Mouse (Mus musculus): ENCODE data around the gene Kif5a. TPM values are rescaled to one million over a fixed set of nuclear protein-coding genes. Genes with fewer than 3 reads are reported as not detected.
A peak's percentile ranks its signal among the peaks of the same experiment; 100 is the strongest.

The Kif5a gene
- total RNA-seq, 2 experiments from 2014 or later, result 1.1 to 1.6 TPM

DNA sequence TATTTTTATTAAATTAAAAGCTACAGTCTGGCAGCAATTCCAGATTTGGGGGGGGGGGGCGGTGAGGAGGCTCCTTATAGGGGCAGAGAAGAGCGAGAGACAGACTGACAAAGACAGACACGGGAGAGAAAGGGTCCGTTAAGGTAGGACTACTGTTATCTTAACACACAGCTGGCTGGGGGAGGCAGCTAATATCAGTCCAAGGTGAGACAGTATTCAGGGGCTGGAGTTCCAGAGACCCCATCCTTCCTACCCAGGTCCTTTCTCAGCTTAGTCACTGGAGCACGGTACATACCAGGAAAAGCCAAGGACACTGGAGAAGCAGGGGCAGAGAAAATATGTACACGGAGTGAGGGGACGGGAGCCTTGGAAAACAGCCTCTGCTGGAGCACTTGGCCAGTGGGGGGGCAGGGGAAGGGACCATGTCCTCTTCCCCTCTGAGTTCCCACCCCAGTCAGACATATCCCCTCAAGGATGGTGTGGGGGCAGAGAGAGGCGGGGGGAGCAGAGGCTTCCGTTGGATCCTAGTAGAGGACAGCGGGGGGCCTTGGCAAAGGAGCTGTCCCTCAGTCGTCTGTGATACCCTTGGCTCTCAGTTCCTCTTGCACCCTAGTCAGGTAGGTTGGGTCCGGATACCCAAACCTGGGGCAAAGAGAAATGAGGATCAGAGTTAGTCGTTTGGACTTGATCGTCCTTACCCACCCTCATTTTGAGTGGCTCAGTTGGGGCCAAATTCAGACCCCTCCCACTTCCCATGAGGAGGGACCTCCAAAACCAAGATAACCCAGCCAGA, 72.6 kb downstream of the Kif5a start:
- DNase-seq, result no peak

- peak; percentile 68 for DNase-seq
Measured at GRCm38 (mm10) chr10:127189651-127190381, 73.3 kb downstream of the Kif5a start, which contains the start of gene Arhgef25. TSS of gene Arhgef25 (minus strand) at chr10:127190083.

GRCm38 (mm10) chr10:127189116-127189650, 74.0 kb downstream of the Kif5a start:
- DNase-seq, result peak; percentile 52

- DNase-seq, result peak; percentile 60
Measured at GRCm38 (mm10) chr10:127188465-127189115, 74.6 kb downstream of the Kif5a start.

GRCm38 (mm10) chr10:127188079-127188453, 75.1 kb downstream of the Kif5a start:
- DNase-seq, result no peak

DNA sequence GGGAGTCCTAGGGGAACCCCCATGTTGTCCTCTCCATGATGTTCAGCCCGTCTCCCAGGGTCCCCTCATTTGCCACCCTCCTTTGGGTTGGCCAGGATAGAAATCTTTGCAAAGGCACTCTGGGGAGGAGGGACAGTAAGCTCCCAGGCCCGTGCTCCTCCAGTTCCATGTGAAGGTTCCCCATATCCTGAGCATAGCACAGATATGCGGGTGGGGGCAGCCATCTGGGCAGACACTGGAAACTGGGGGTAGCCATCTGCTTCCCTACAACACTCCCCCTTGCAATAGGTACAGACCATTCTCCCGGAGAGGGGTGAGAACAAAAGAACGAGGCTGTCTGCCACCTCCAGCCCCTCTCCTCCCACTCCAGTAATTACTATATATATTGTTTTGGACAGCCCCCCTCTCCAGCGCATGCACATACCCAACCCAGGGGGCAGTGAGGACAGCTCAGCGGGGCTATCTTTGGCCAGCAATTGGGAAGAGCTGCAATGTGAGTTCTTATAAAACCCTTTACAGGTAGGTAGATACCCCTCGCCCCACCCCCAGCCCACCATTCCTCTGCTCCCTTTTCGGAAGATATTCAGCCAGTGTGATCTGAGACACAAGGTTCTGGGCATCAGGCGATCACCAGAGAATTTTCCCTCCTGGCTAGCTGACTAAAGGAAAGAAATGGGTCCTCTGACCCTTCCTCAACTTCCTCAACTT, 75.6 kb downstream of the Kif5a start:
- no peak for DNase-seq

DNA sequence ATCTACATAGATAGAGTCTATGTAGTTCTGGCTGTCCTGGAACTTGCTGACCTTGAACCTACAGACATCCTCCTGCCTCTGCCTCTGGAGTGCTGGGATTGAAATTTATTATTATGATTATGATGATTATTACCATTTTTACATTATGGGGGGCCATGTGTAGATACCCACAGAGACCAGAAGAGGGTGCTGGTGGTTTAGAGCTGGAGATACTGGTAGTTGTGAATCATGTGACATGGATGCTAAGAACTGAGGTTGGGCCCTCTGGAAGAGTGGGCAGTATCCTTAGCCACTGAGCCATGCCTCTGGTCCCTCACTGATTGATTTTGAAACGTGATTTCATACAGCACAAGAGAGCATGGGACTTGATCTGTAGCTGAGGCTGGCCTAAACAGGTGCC, 76.7 kb downstream of the Kif5a start:
- DNase-seq, result no peak

DNA sequence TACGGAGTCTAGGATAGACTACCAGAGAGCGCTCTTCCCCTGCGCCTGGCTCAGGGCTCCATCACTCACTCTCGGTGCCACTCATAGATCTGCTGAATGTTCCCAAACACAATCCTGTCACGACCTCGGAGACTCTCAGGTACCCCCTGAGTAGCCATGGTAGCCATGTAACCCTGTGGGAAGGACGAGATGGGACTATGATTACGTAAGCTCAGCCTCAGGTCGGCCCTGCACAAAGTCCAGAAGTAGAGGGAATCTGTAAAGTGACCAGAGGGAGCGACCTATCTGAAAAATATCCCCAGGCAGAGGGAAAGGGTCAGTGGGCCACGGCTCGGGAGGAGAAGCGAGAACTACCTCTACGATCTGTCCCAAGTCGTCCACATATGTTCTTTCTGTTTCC, 77.6 kb downstream of the Kif5a start:
- no peak for DNase-seq

GRCm38 (mm10) chr10:127185101-127185500, 78.0 kb downstream of the Kif5a start:
- no peak for DNase-seq

- DNase-seq, result no peak
Measured at GRCm38 (mm10) chr10:127183759-127184158, 79.4 kb downstream of the Kif5a start.

DNA sequence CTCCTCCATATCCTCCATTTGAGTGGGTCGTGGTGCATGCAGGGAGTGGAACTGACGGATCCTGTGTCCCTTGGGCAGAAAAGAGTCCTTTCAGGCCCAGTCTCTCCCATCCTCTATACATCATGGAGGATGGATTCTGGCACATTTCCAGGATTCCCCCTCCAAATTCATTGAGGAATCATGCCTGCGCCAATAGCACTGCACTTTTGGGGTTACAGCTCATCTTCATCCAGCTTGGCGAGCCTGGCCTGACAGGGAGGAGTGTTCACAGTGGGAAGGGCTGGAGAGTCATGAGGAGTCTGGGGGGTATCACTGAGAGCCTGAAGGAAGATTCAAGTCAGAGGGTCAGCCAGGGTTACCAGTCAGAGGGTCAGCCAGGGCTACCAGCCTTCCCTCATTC, 80.5 kb downstream of the Kif5a start:
- DNase-seq, result no peak

DNA sequence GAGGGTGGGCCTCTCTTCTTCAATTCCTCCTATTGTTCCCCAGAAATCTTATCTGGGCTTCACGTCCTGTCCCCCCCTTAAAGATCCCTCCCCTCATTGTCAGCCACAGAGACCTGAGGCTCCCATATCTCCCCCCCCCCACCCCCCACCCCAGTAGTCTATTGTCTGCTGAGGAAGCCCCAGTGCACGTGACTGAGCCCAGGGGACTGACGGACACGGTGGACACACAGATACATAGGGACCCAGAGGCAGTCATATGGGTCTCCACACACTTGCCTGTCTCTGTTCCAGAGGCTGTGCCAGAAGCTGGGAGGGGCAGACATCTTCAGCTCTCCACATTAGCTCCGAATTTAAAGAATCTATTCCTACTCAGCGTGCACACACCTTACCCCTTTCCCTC, 81.6 kb downstream of the Kif5a start:
- peak; percentile 2 for DNase-seq

GRCm38 (mm10) chr10:127180695-127181047, 82.5 kb downstream of the Kif5a start:
- no peak for DNase-seq

GRCm38 (mm10) chr10:127179871-127180694, 83.1 kb downstream of the Kif5a start, which contains the start of gene Slc26a10:
TSS of gene Slc26a10 (minus strand) at chr10:127180645.
- DNase-seq, result no peak

DNA sequence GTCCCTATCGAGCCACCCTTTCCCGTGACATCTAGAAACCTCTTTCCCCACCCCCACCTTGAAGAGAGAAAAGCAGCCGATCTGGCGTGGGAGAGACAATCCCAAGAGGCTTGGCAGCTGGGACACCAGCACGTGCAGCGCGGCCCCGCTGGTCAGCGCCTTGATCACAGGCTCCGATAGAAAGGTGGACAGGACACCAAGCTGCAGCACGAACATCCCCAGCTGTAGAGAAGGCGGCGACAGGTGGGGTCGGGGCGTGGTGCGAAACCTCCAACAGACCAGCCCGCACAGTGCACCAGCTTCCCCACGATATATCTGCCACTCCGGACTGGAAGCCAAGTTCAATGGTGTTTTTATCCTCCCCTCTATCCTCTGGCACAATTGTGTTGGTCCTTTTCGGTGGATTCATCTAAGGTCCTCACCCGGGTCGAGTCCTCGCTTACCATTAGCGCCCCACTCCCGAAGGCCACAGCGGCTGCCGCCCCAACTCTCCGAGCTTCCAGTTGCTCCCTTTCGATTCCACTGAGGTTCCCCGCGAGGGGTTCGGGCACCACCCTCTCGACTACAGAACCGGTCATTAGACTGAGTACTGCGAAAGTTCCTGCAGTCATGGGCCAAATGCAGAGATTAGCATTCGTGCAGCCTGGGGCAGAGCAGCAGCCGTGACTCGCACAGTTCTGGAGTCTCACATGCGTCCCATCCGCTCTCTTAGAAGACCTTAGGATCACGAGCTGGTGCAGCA, 84.7 kb downstream of the Kif5a start:
- DNase-seq, result no peak

DNA sequence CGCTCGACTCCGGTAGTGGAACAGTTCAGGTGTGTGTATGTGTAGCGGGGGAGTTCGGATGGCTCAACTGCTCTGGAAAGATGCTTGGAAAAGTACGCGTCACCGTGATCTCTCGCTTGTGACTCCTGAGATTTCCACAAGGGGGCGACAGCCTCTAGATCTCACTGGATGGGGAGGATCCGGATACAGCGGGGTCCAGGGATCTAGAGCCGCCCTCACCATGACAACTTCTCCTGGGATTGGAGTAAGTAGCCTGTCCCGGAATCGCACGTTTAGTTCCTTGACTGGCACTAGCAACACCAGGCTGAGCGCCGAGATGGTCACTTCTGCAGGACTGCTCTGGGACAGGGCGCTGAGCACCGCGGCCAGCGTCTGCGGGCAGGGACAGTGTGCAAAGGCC, 85.4 kb downstream of the Kif5a start:
- peak; percentile 80 for DNase-seq

- no peak for DNase-seq
Measured at GRCm38 (mm10) chr10:127177235-127177634, 85.9 kb downstream of the Kif5a start.

DNA sequence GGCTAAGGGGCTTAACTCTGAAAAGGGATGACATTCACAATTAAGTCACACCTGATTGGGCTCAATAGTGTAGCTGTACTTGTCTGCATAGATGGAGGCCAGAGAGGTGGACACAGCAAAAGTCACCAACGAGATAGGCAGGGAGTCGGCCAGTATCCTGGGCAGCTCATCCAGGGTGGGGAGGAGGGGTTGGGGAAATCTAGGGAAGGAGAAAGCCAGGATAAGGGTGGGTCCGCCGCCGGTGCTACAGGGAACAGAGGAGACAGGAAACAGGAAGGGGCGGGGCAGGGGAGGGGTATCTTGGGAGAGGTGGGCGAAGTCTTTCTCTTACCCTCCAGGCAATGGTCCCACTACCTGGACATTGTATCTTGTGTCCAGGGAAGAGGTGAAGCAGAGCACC, 86.4 kb downstream of the Kif5a start:
- no peak for DNase-seq

DNA sequence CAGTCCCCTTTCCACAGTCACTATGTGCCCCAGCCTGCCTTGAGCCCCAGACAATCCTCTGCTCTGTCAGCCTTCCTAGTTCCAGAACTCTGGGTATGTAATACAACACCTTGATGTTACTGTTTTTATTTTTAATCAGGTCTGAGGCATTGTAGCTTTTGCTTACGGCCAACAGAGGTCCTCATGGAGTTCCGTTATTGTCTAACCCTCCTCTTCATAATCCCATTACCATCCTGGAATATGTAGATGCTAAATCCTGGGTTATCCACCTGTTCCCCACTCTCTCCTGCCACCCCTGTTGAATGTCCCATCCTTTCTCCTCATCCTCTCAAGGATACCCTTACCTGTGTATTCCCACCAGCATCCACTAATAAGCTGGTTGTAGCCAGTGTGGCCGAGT, 86.9 kb downstream of the Kif5a start:
- DNase-seq, result no peak
